Mouse (Mus musculus): ENCODE measurements at regions not wholly inside any gene's neighbourhood (a gene's known extent, or its start where the extent isn't known, plus 50 kb on each side); places are given as distances from the start of the nearest gene placed in this dataset.
"Not testable (repeated sequence)": the region's sequence is repeated elsewhere in the genome, so short reads cannot be mapped to it uniquely, and the experiment has no call there.

- H3K9ac ChIP-seq (replicated peaks; ENCODE audit: low read length), result no peak overlapping the region
- no peak overlapping the region for H3K27ac ChIP-seq (ENCODE audit: low read length)
- 79% methylated on average over 2 of the region's 2 CpGs for WGBS
- H3K4me3 ChIP-seq (ENCODE audit: low read length), result no peak overlapping the region
- no peak for ATAC-seq (ENCODE audit: low FRiP score, low TSS enrichment)
- no peaks in the 10 kb centered on the region for H3K9me3 ChIP-seq (ENCODE audit: low read length)
- no peaks in the 10 kb centered on the region for H3K36me3 ChIP-seq (ENCODE audit: insufficient read depth, low read length)
- H3K4me1 ChIP-seq (ENCODE audit: insufficient read depth, low read length), result no peaks in the 10 kb centered on the region
- no peak overlapping the region for H3K4me2 ChIP-seq (replicated peaks; ENCODE audit: low read depth, low read length)
- H3K27me3 ChIP-seq (ENCODE audit: insufficient read depth, low read length), result no peaks in the 10 kb centered on the region
These were observed 253.4 kb upstream of the Kcnj3 start for GRCm38 (mm10) chr2:55182416-55182815.

GRCm38 (mm10) chr2:55206891-55207290 lies 228.9 kb upstream of the Kcnj3 start:
- WGBS, result 78% methylated on average over 1 of the region's 1 CpGs
- Histone ChIP-seq H3K27ac (ENCODE audit: low read length) (no peak overlapping the region), H3K9ac (replicated peaks; ENCODE audit: low read length) (no peak overlapping the region)

GRCm38 (mm10) chr2:55208620-55209019 lies 227.2 kb upstream of the Kcnj3 start:
- Histone ChIP-seq H3K4me1 (ENCODE audit: insufficient read depth, low read length) (no peaks in the 10 kb centered on the region), H3K4me3 (ENCODE audit: low read length) (no peak overlapping the region), H3K9me3 (ENCODE audit: low read length) (no peaks in the 10 kb centered on the region), H3K36me3 (ENCODE audit: insufficient read depth, low read length) (no peaks in the 10 kb centered on the region), H3K9ac (replicated peaks; ENCODE audit: low read length) (no peak overlapping the region), H3K4me2 (replicated peaks; ENCODE audit: low read depth, low read length) (no peak overlapping the region), H3K27me3 (ENCODE audit: insufficient read depth, low read length) (no peaks in the 10 kb centered on the region), H3K27ac (ENCODE audit: low read length) (no peak overlapping the region)
- ATAC-seq (ENCODE audit: low FRiP score, low TSS enrichment), result no peak
- 75% methylated on average over 2 of the region's 2 CpGs for WGBS

More at GRCm38 (mm10) chr2:55206891-55207290, 228.9 kb upstream of the Kcnj3 start:
- Histone ChIP-seq H3K4me2 (replicated peaks; ENCODE audit: low read depth, low read length) (no peak overlapping the region), H3K4me3 (ENCODE audit: low read length) (no peak overlapping the region), H3K4me1 (ENCODE audit: insufficient read depth, low read length) (no peaks in the 10 kb centered on the region), H3K27me3 (ENCODE audit: insufficient read depth, low read length) (no peaks in the 10 kb centered on the region), H3K36me3 (ENCODE audit: insufficient read depth, low read length) (no peaks in the 10 kb centered on the region), H3K9me3 (ENCODE audit: low read length) (no peaks in the 10 kb centered on the region)
- no peak for ATAC-seq (ENCODE audit: low FRiP score, low TSS enrichment)

- Histone ChIP-seq H3K36me3 (ENCODE audit: insufficient read depth, low read length) (no peaks in the 10 kb centered on the region), H3K4me1 (ENCODE audit: insufficient read depth, low read length) (no peaks in the 10 kb centered on the region), H3K9ac (replicated peaks; ENCODE audit: low read length) (no peak overlapping the region), H3K4me2 (replicated peaks; ENCODE audit: low read depth, low read length) (no peak overlapping the region), H3K9me3 (ENCODE audit: low read length) (no peaks in the 10 kb centered on the region), H3K27me3 (ENCODE audit: insufficient read depth, low read length) (no peaks in the 10 kb centered on the region), H3K4me3 (ENCODE audit: low read length) (no peak overlapping the region), H3K27ac (ENCODE audit: low read length) (no peak overlapping the region)
- ATAC-seq (ENCODE audit: low FRiP score, low TSS enrichment), result no peak
- 55% methylated on average over 3 of the region's 3 CpGs for WGBS
These were observed 225.9 kb upstream of the Kcnj3 start for GRCm38 (mm10) chr2:55209848-55210390.

GRCm38 (mm10) chr2:55211281-55211680 lies 224.5 kb upstream of the Kcnj3 start:
- Histone ChIP-seq H3K4me1 (ENCODE audit: insufficient read depth, low read length) (no peaks in the 10 kb centered on the region), H3K9ac (replicated peaks; ENCODE audit: low read length) (no peak overlapping the region), H3K9me3 (ENCODE audit: low read length) (no peaks in the 10 kb centered on the region), H3K4me3 (ENCODE audit: low read length) (no peak overlapping the region), H3K36me3 (ENCODE audit: insufficient read depth, low read length) (no peaks in the 10 kb centered on the region), H3K27me3 (ENCODE audit: insufficient read depth, low read length) (no peaks in the 10 kb centered on the region), H3K27ac (ENCODE audit: low read length) (no peak overlapping the region), H3K4me2 (replicated peaks; ENCODE audit: low read depth, low read length) (no peak overlapping the region)
- no peak for ATAC-seq (ENCODE audit: low FRiP score, low TSS enrichment)
- 84% methylated on average over 2 of the region's 2 CpGs for WGBS

- no peak overlapping the region for H3K9ac ChIP-seq (replicated peaks; ENCODE audit: low read length)
- H3K36me3 ChIP-seq (ENCODE audit: insufficient read depth, low read length), result no peaks in the 10 kb centered on the region
- no peak overlapping the region for H3K4me2 ChIP-seq (replicated peaks; ENCODE audit: low read depth, low read length)
- no peak overlapping the region for H3K27ac ChIP-seq (ENCODE audit: low read length)
- WGBS, result 61% methylated on average over 2 of the region's 2 CpGs
- no peaks in the 10 kb centered on the region for H3K4me1 ChIP-seq (ENCODE audit: insufficient read depth, low read length)
- no peaks in the 10 kb centered on the region for H3K9me3 ChIP-seq (ENCODE audit: low read length)
- H3K27me3 ChIP-seq (ENCODE audit: insufficient read depth, low read length), result no peaks in the 10 kb centered on the region
- ATAC-seq (ENCODE audit: low FRiP score, low TSS enrichment), result no peak
- no peak overlapping the region for H3K4me3 ChIP-seq (ENCODE audit: low read length)
These were observed 213.7 kb upstream of the Kcnj3 start for GRCm38 (mm10) chr2:55222046-55222445.

GRCm38 (mm10) chr2:55222741-55223140 lies 213.0 kb upstream of the Kcnj3 start:
- not testable (repeated sequence) for H3K27ac ChIP-seq (ENCODE audit: low read length); ATAC-seq (ENCODE audit: low FRiP score, low TSS enrichment); H3K9me3 ChIP-seq (ENCODE audit: low read length); H3K4me3 ChIP-seq (ENCODE audit: low read length); H3K27me3 ChIP-seq (ENCODE audit: insufficient read depth, low read length); H3K4me1 ChIP-seq (ENCODE audit: insufficient read depth, low read length); H3K36me3 ChIP-seq (ENCODE audit: insufficient read depth, low read length); H3K4me2 ChIP-seq (replicated peaks; ENCODE audit: low read depth, low read length); H3K9ac ChIP-seq (replicated peaks; ENCODE audit: low read length)
- WGBS, result 91% methylated on average over 5 of the region's 5 CpGs

- Histone ChIP-seq H3K27me3 (ENCODE audit: insufficient read depth, low read length) (no peaks in the 10 kb centered on the region), H3K9me3 (ENCODE audit: low read length) (no peaks in the 10 kb centered on the region), H3K27ac (ENCODE audit: low read length) (no peak overlapping the region), H3K4me2 (replicated peaks; ENCODE audit: low read depth, low read length) (no peak overlapping the region), H3K4me3 (ENCODE audit: low read length) (no peak overlapping the region), H3K9ac (replicated peaks; ENCODE audit: low read length) (no peak overlapping the region), H3K4me1 (ENCODE audit: insufficient read depth, low read length) (no peaks in the 10 kb centered on the region), H3K36me3 (ENCODE audit: insufficient read depth, low read length) (no peaks in the 10 kb centered on the region)
- ATAC-seq (ENCODE audit: low FRiP score, low TSS enrichment), result no peak
- WGBS, result 78% methylated on average over 7 of the region's 7 CpGs
These were observed 207.5 kb upstream of the Kcnj3 start for GRCm38 (mm10) chr2:55228131-55228797.

GRCm38 (mm10) chr2:55231841-55232240 lies 203.9 kb upstream of the Kcnj3 start:
- no peaks in the 10 kb centered on the region for H3K9me3 ChIP-seq (ENCODE audit: low read length)
- H3K4me1 ChIP-seq (ENCODE audit: insufficient read depth, low read length), result no peaks in the 10 kb centered on the region
- H3K4me3 ChIP-seq (ENCODE audit: low read length), result no peak overlapping the region
- ATAC-seq (ENCODE audit: low FRiP score, low TSS enrichment), result no peak
- no peaks in the 10 kb centered on the region for H3K36me3 ChIP-seq (ENCODE audit: insufficient read depth, low read length)
- H3K27me3 ChIP-seq (ENCODE audit: insufficient read depth, low read length), result no peaks in the 10 kb centered on the region
- H3K9ac ChIP-seq (replicated peaks; ENCODE audit: low read length), result no peak overlapping the region
- H3K27ac ChIP-seq (ENCODE audit: low read length), result no peak overlapping the region
- WGBS, result 90% methylated on average over 2 of the region's 2 CpGs
- no peak overlapping the region for H3K4me2 ChIP-seq (replicated peaks; ENCODE audit: low read depth, low read length)

- Histone ChIP-seq H3K9me3 (ENCODE audit: low read length) (no peaks in the 10 kb centered on the region), H3K4me1 (ENCODE audit: insufficient read depth, low read length) (no peaks in the 10 kb centered on the region), H3K27me3 (ENCODE audit: insufficient read depth, low read length) (no peaks in the 10 kb centered on the region), H3K4me2 (replicated peaks; ENCODE audit: low read depth, low read length) (no peak overlapping the region), H3K36me3 (ENCODE audit: insufficient read depth, low read length) (no peaks in the 10 kb centered on the region), H3K9ac (replicated peaks; ENCODE audit: low read length) (no peak overlapping the region), H3K27ac (ENCODE audit: low read length) (no peak overlapping the region), H3K4me3 (ENCODE audit: low read length) (no peak overlapping the region)
- ATAC-seq (ENCODE audit: low FRiP score, low TSS enrichment), result no peak
These were observed 182.6 kb upstream of the Kcnj3 start for GRCm38 (mm10) chr2:55253134-55253533.

All from kidney, embryonic 16.5 days (tissue).